Comparison of ENCODE assay signal across 10 mouse cellular contexts in the genomic region with DNA sequence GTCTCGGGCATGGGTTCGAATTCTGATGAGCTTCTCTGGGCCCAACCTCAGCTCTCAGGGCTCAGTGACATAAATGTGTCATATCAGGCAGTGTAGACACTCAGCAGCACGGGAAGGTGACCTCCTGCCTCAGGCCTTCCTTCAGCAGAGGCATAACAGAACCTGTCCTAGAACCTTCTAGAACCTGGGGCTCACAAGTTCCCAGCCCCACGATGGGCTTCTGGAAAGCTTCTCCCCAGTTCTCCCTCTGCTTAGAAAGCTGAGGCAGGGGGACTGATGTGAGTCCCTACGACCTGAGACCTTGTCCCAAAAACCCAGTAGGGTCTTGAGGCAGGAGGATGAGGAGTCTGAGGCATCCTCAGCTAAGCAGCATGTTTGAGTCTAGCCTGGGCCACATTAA. TPM values are rescaled to one million over a fixed set of nuclear protein-coding genes. Genes with fewer than 3 reads are reported as not detected.
DNase-seq lines count a peak whose midpoint lies in the region; ATAC-seq and TF ChIP-seq lines count a peak whose summit lies in the region.
"Had no signal": no experiment of that assay in that cellular context is flagged by ENCODE, and none has a peak within 500 bp of the region (broad histone marks: within the 10 kb centered on the region; RNA-seq: fewer than 3 reads in every experiment).

No protein-coding gene starts in this region.

- H3K4me1 ChIP-seq in forebrain, embryonic 13.5 days = peaks cover 81% of the 10 kb centered on the region
- peaks cover 19% of the 10 kb centered on the region; the same call in 1 of the 2 replicates for H3K4me1 ChIP-seq in forebrain, postnatal 0 days (ENCODE audit: insufficient read depth)
- H3K4me1 ChIP-seq in kidney, embryonic 15.5 days = peaks cover 99% of the 10 kb centered on the region
- peaks cover 88% of the 10 kb centered on the region for H3K4me1 ChIP-seq in kidney, embryonic 16.5 days (ENCODE audit: insufficient read depth, low read length)
- peaks cover 97% of the 10 kb centered on the region for H3K4me1 ChIP-seq in E14TG2a.4 (replicated peaks; ENCODE audit: low read depth, low read length)
- H3K4me1 ChIP-seq in limb, embryonic 13.5 days = peaks cover 91% of the 10 kb centered on the region

- no peak overlapping the region for H3K9ac ChIP-seq in forebrain, embryonic 13.5 days
- H3K9ac ChIP-seq in forebrain, postnatal 0 days = no peak overlapping the region
- peak overlapping the region; percentile 18; the same call in 1 of the 2 replicates for H3K9ac ChIP-seq in kidney, embryonic 15.5 days
- H3K9ac ChIP-seq in kidney, embryonic 16.5 days (replicated peaks; ENCODE audit: low read length) = no peak overlapping the region
- H3K9ac ChIP-seq in limb, embryonic 13.5 days = no peak overlapping the region

- no peaks in the 10 kb centered on the region for H3K9me3 ChIP-seq in forebrain, embryonic 13.5 days (replicated peaks)
- no peaks in the 10 kb centered on the region for H3K9me3 ChIP-seq in forebrain, postnatal 0 days (ENCODE audit: low read length)
- no peaks in the 10 kb centered on the region for H3K9me3 ChIP-seq in kidney, embryonic 15.5 days (replicated peaks)
- H3K9me3 ChIP-seq in kidney, embryonic 16.5 days (ENCODE audit: low read length) = no peaks in the 10 kb centered on the region
- H3K9me3 ChIP-seq in E14TG2a.4 (ENCODE audit: low read length) = no peaks in the 10 kb centered on the region
- H3K9me3 ChIP-seq in limb, embryonic 13.5 days = no peaks in the 10 kb centered on the region

- no peak for TF ChIP-seq CTCF in forebrain, postnatal 0 days (IDR thresholded peaks at IDR 0.05; ENCODE audit: low read depth)
- no peak for TF ChIP-seq CTCF in E14TG2a.4 (conservative IDR thresholded peaks at IDR 0.05; ENCODE audit: low read length)

- H3K4me2 ChIP-seq in forebrain, embryonic 13.5 days = no peak overlapping the region
- no peak overlapping the region for H3K4me2 ChIP-seq in forebrain, postnatal 0 days (ENCODE audit: low read depth)
- H3K4me2 ChIP-seq in kidney, embryonic 15.5 days = no peak overlapping the region
- H3K4me2 ChIP-seq in kidney, embryonic 16.5 days (replicated peaks; ENCODE audit: low read depth, low read length) = no peak overlapping the region
- H3K4me2 ChIP-seq in limb, embryonic 13.5 days (replicated peaks) = no peak overlapping the region

- peak overlapping the region; percentile 92 for H3K27ac ChIP-seq in forebrain, embryonic 13.5 days
- no peak overlapping the region for H3K27ac ChIP-seq in forebrain, postnatal 0 days (ENCODE audit: low read depth, low read length)
- H3K27ac ChIP-seq in kidney, embryonic 15.5 days = 0 out of 2 replicates have a peak overlapping the region, but pooled peaks have one; percentile 86
- H3K27ac ChIP-seq in kidney, embryonic 16.5 days (ENCODE audit: low read length) = no peak overlapping the region; the same call in 1 of the 2 replicates
- peak overlapping the region; percentile 91; the same call in 1 of the 2 replicates for H3K27ac ChIP-seq in limb, embryonic 13.5 days

- DNase-seq in forebrain, postnatal 0 days = no peak
- DNase-seq in left cerebral cortex, postnatal 4 days = no peak
- no peak for DNase-seq in adrenal gland, adult 18-20 months (ENCODE audit: low spot score in 2 of 2)
- DNase-seq: embryo, embryonic 11 days; layer of hippocampus, postnatal 36 days had no signal

- intact Hi-C loops in left cerebral cortex, postnatal 4 days (cut with DNase I) = no loop called here

- no peaks in the 10 kb centered on the region for H3K27me3 ChIP-seq in forebrain, embryonic 13.5 days
- H3K27me3 ChIP-seq in forebrain, postnatal 0 days (ENCODE audit: insufficient read depth, low read length) = no peaks in the 10 kb centered on the region
- H3K27me3 ChIP-seq in kidney, embryonic 15.5 days = no peaks in the 10 kb centered on the region
- H3K27me3 ChIP-seq in kidney, embryonic 16.5 days (ENCODE audit: insufficient read depth, low read length) = no peaks in the 10 kb centered on the region
- peaks cover 14% of the 10 kb centered on the region for H3K27me3 ChIP-seq in E14TG2a.4 (ENCODE audit: insufficient read depth, low read length)
- no peaks in the 10 kb centered on the region for H3K27me3 ChIP-seq in limb, embryonic 13.5 days

- 77% methylated on average over 5 of the region's 5 CpGs for WGBS in forebrain, embryonic 13.5 days
- WGBS in forebrain, postnatal 0 days = 79% methylated on average over 5 of the region's 5 CpGs
- WGBS in kidney, embryonic 15.5 days = 79% methylated on average over 5 of the region's 5 CpGs
- 81% methylated on average over 5 of the region's 5 CpGs for WGBS in kidney, embryonic 16.5 days
- 78% methylated on average over 5 of the region's 5 CpGs for WGBS in limb, embryonic 13.5 days

- no peak for ATAC-seq in forebrain, embryonic 13.5 days
- no peak for ATAC-seq in forebrain, postnatal 0 days
- ATAC-seq in kidney, embryonic 15.5 days (replicated peaks; ENCODE audit: low FRiP score) = no peak
- ATAC-seq in kidney, embryonic 16.5 days (ENCODE audit: low FRiP score, low TSS enrichment) = no peak
- ATAC-seq in limb, embryonic 13.5 days (ENCODE audit: low FRiP score, low read depth) = no peak

- H3K36me3 ChIP-seq in forebrain, embryonic 13.5 days (ENCODE audit: poor library complexity, severe bottlenecking) = peaks cover 10% of the 10 kb centered on the region
- peaks cover 8% of the 10 kb centered on the region for H3K36me3 ChIP-seq in forebrain, postnatal 0 days (ENCODE audit: insufficient read depth)
- H3K36me3 ChIP-seq in kidney, embryonic 15.5 days = peaks cover 23% of the 10 kb centered on the region
- H3K36me3 ChIP-seq in kidney, embryonic 16.5 days (ENCODE audit: insufficient read depth, low read length) = peaks cover 16% of the 10 kb centered on the region; the same call in 1 of the 2 replicates
- peaks cover 29% of the 10 kb centered on the region for H3K36me3 ChIP-seq in E14TG2a.4 (ENCODE audit: insufficient read depth, low read length)
- H3K36me3 ChIP-seq in limb, embryonic 13.5 days = peaks cover 40% of the 10 kb centered on the region

- no peak overlapping the region for H3K4me3 ChIP-seq in forebrain, embryonic 13.5 days
- H3K4me3 ChIP-seq in forebrain, postnatal 0 days (ENCODE audit: low read depth, low read length) = no peak overlapping the region
- H3K4me3 ChIP-seq in kidney, embryonic 15.5 days (replicated peaks) = no peak overlapping the region
- H3K4me3 ChIP-seq in kidney, embryonic 16.5 days (ENCODE audit: low read length) = no peak overlapping the region
- H3K4me3 ChIP-seq in E14TG2a.4 (replicated peaks; ENCODE audit: low read length) = peak overlapping the region; percentile 73
- H3K4me3 ChIP-seq in limb, embryonic 13.5 days = no peak overlapping the region

RNA-seq across cellular contexts. Expression of a gene that starts 22.3 kb away (rescaled TPM):
- 1.8 TPM in 2 replicates for polyA plus RNA-seq in forebrain, embryonic 13.5 days (2015; fragmentation: Nextera tagmentation; extraction: Ambion mirVana)
- 0.77 and 1.3 TPM in 2 replicates for total RNA-seq in forebrain, postnatal 0 days (2014; rRNA removed)
- 1.7 TPM in 2 replicates for polyA plus RNA-seq in forebrain, postnatal 0 days (2015; fragmentation: Nextera tagmentation; extraction: Ambion mirVana)
- polyA plus RNA-seq in kidney, embryonic 15.5 days (2015; fragmentation: Nextera tagmentation; extraction: Ambion mirVana) = 26.0 and 29.4 TPM in 2 replicates
- 42.7 and 44.1 TPM in 2 replicates for polyA plus RNA-seq in kidney, embryonic 16.5 days (2015; fragmentation: Nextera tagmentation; extraction: Ambion mirVana)
- 4.2 and 4.7 TPM in 2 replicates for polyA plus RNA-seq in limb, embryonic 13.5 days (2015; fragmentation: Nextera tagmentation; extraction: Ambion mirVana)
- 1 to 10 TPM; 1.5 to 2.3 TPM for total RNA-seq in left cerebral cortex, postnatal 4 days (2021)
- total RNA-seq in adrenal gland, adult 18-20 months (2021) = 1 to 10 TPM; 1.1 to 1.2 TPM

RNA-seq across cellular contexts. Expression of a gene that starts 26.3 kb away (rescaled TPM):
- 2.1 and 2.3 TPM in 2 replicates for polyA plus RNA-seq in forebrain, embryonic 13.5 days (2015; fragmentation: Nextera tagmentation; extraction: Ambion mirVana)
- 5.8 and 16.6 TPM in 2 replicates for total RNA-seq in forebrain, postnatal 0 days (2014; rRNA removed)
- 1.9 and 3.7 TPM in 2 replicates for polyA plus RNA-seq in forebrain, postnatal 0 days (2015; fragmentation: Nextera tagmentation; extraction: Ambion mirVana)
- 1.6 and 2.1 TPM in 2 replicates for polyA plus RNA-seq in kidney, embryonic 15.5 days (2015; fragmentation: Nextera tagmentation; extraction: Ambion mirVana)
- polyA plus RNA-seq in kidney, embryonic 16.5 days (2015; fragmentation: Nextera tagmentation; extraction: Ambion mirVana) = 1.4 and 1.6 TPM in 2 replicates
- polyA plus RNA-seq in limb, embryonic 13.5 days (2015; fragmentation: Nextera tagmentation; extraction: Ambion mirVana) = 1.7 and 1.9 TPM in 2 replicates
- total RNA-seq in left cerebral cortex, postnatal 4 days (2021) = 1 to 10 TPM; 2.7 to 5.9 TPM
- 1 to 10 TPM; 1.4 to 2.6 TPM for total RNA-seq in adrenal gland, adult 18-20 months (2021)

RNA-seq across cellular contexts. Expression of a gene that starts 30.9 kb away (rescaled TPM):
- 4.2 and 5.8 TPM in 2 replicates for polyA plus RNA-seq in forebrain, embryonic 13.5 days (2015; fragmentation: Nextera tagmentation; extraction: Ambion mirVana)
- total RNA-seq in forebrain, postnatal 0 days (2014; rRNA removed) = 2.5 and 3.3 TPM in 2 replicates
- polyA plus RNA-seq in forebrain, postnatal 0 days (2015; fragmentation: Nextera tagmentation; extraction: Ambion mirVana) = 5.0 and 7.3 TPM in 2 replicates
- polyA plus RNA-seq in kidney, embryonic 15.5 days (2015; fragmentation: Nextera tagmentation; extraction: Ambion mirVana) = 2.5 and 4.1 TPM in 2 replicates
- 5.0 and 5.2 TPM in 2 replicates for polyA plus RNA-seq in kidney, embryonic 16.5 days (2015; fragmentation: Nextera tagmentation; extraction: Ambion mirVana)
- polyA plus RNA-seq in limb, embryonic 13.5 days (2015; fragmentation: Nextera tagmentation; extraction: Ambion mirVana) = 3.3 and 4.0 TPM in 2 replicates
- total RNA-seq in left cerebral cortex, postnatal 4 days (2021) = 1 to 10 TPM; 3.7 to 4.4 TPM
- 1 to 10 TPM; 1.5 to 1.9 TPM for total RNA-seq in adrenal gland, adult 18-20 months (2021)

RNA-seq across cellular contexts. Expression of a gene that starts 30.9 kb away (rescaled TPM):
- polyA plus RNA-seq in forebrain, embryonic 13.5 days (2015; fragmentation: Nextera tagmentation; extraction: Ambion mirVana) = 76.7 and 87.3 TPM in 2 replicates
- total RNA-seq in forebrain, postnatal 0 days (2014; rRNA removed) = 126 and 139 TPM in 2 replicates
- polyA plus RNA-seq in forebrain, postnatal 0 days (2015; fragmentation: Nextera tagmentation; extraction: Ambion mirVana) = 111 and 125 TPM in 2 replicates
- polyA plus RNA-seq in kidney, embryonic 15.5 days (2015; fragmentation: Nextera tagmentation; extraction: Ambion mirVana) = 79.7 and 82.2 TPM in 2 replicates
- polyA plus RNA-seq in kidney, embryonic 16.5 days (2015; fragmentation: Nextera tagmentation; extraction: Ambion mirVana) = 87.6 and 104 TPM in 2 replicates
- polyA plus RNA-seq in limb, embryonic 13.5 days (2015; fragmentation: Nextera tagmentation; extraction: Ambion mirVana) = 72.7 and 79.4 TPM in 2 replicates
- 10 to 100 TPM; 58.8 to 61.5 TPM for total RNA-seq in left cerebral cortex, postnatal 4 days (2021)
- total RNA-seq in adrenal gland, adult 18-20 months (2021) = 10 to 100 TPM; 49.1 to 50.5 TPM

RNA-seq across cellular contexts. Expression of a gene that starts 36.8 kb away (rescaled TPM):
- 117 and 128 TPM in 2 replicates for polyA plus RNA-seq in forebrain, embryonic 13.5 days (2015; fragmentation: Nextera tagmentation; extraction: Ambion mirVana)
- total RNA-seq in forebrain, postnatal 0 days (2014; rRNA removed) = 60.2 and 67.2 TPM in 2 replicates
- 128 and 132 TPM in 2 replicates for polyA plus RNA-seq in forebrain, postnatal 0 days (2015; fragmentation: Nextera tagmentation; extraction: Ambion mirVana)
- 105 and 114 TPM in 2 replicates for polyA plus RNA-seq in kidney, embryonic 15.5 days (2015; fragmentation: Nextera tagmentation; extraction: Ambion mirVana)
- polyA plus RNA-seq in kidney, embryonic 16.5 days (2015; fragmentation: Nextera tagmentation; extraction: Ambion mirVana) = 111 and 115 TPM in 2 replicates
- 111 and 112 TPM in 2 replicates for polyA plus RNA-seq in limb, embryonic 13.5 days (2015; fragmentation: Nextera tagmentation; extraction: Ambion mirVana)
- 100 to 1,000 TPM; 109 to 112 TPM for total RNA-seq in left cerebral cortex, postnatal 4 days (2021)
- 10 to 100 TPM; 35.1 to 35.2 TPM for total RNA-seq in adrenal gland, adult 18-20 months (2021)

Comparison
In these comparisons a context has a peak if more than half of its experiments do, and no peak if none do; other contexts are left out.
1. H3K27ac ChIP-seq: peak in forebrain, embryonic 13.5 days (single experiment), kidney, embryonic 15.5 days (single experiment) and limb, embryonic 13.5 days (single experiment); none in forebrain, postnatal 0 days (single experiment) and kidney, embryonic 16.5 days (single experiment).